Mouse (Mus musculus) myocyte (in vitro differentiated cells): ENCODE results near the gene Frem1.

Experiments used
- MAX ChIP-seq: IDR thresholded peaks from one replicate; pipeline ENCODE4 v1.6.1; 2011; ENCODE audit warnings: low read depth, mild to moderate bottlenecking, control low read depth
- POLR2A ChIP-seq: IDR thresholded peaks from one replicate; pipeline ENCODE4 v1.6.1; 2011; ENCODE audit warnings: low read depth, mild to moderate bottlenecking, control low read depth, moderate library complexity; ENCODE audit not compliant: insufficient read length
- TCF12 ChIP-seq: IDR thresholded peaks from one replicate; pipeline ENCODE4 v1.6.1; 2011; ENCODE audit warnings: mild to moderate bottlenecking, control low read depth; ENCODE audit not compliant: poor library complexity, insufficient read depth, severe bottlenecking

DNA sequence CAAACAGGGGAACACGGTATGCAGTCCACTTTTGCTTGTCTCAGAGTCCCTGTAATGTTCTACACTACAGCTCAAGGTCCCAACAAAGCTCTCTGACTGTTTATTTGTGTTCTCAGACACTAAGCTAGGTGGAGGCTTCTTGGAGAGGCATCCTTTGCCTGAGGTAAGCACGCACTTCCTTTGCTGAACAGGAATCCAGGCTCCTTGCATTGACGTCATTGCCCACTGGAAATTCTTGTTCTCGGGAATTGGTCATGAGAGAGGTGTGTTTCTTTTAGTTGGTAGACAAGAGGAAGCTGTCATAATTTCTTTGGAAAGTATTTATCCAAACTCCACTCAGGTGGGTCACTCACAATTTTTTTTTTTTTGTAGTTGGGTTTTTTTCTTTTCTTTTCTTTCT lies 176.6 kb downstream of the Frem1 start:
- TF ChIP-seq TCF12 (no peak), POLR2A (no peak), MAX (no peak)
